Mouse (Mus musculus) lung, postnatal 0 days (tissue): ENCODE data around the gene Wdr63.

Source experiments
- CTCF ChIP-seq: IDR thresholded peaks from 2 replicates; pipeline ENCODE4 v1.5.1; 2016; ENCODE audit warnings: antibody characterized with exemption, mild to moderate bottlenecking
- EP300 ChIP-seq: IDR thresholded peaks from 2 replicates; pipeline ENCODE4 v1.6.1; 2016; ENCODE audit warnings: antibody characterized with exemption, mild to moderate bottlenecking, control low read depth

- no peak for TF ChIP-seq EP300
- no peak for TF ChIP-seq CTCF
Measured at GRCm38 (mm10) chr3:146090988-146091657, 16.8 kb downstream of the Wdr63 start.
